Mouse (Mus musculus) T-cell, adult 2 months (primary cell): Measurements from ENCODE around the gene Nlrp4f.

ENCODE experiments used
- DNase-seq: peaks from one replicate; pipeline ENCODE4 v3.0.0; 2022; ENCODE audit warnings: low spot score

The Nlrp4f gene

GRCm38 (mm10) chr13:65205877-65206276, at the start of gene Nlrp4f:
Gene Nlrp4f, minus strand, starts transcription at chr13:65205977.
- DNase-seq: no peak

GRCm38 (mm10) chr13:65243273-65243672, 37.5 kb upstream of the Nlrp4f start:
- peak; percentile 32 for DNase-seq

GRCm38 (mm10) chr13:65242319-65242787, 36.6 kb upstream of the Nlrp4f start:
- no peak for DNase-seq

GRCm38 (mm10) chr13:65241627-65242318, 36.0 kb upstream of the Nlrp4f start:
- no peak for DNase-seq

- peak; percentile 90 for DNase-seq
Observed at GRCm38 (mm10) chr13:65241099-65241626, 35.4 kb upstream of the Nlrp4f start.

GRCm38 (mm10) chr13:65240509-65241098, 34.8 kb upstream of the Nlrp4f start:
- DNase-seq: peak; percentile 97

GRCm38 (mm10) chr13:65237211-65237610, 31.4 kb upstream of the Nlrp4f start:
- DNase-seq: no peak

- DNase-seq: no peak
Observed at GRCm38 (mm10) chr13:65226657-65227056, 20.9 kb upstream of the Nlrp4f start.

GRCm38 (mm10) chr13:65225945-65226344, 20.2 kb upstream of the Nlrp4f start:
- no peak for DNase-seq

GRCm38 (mm10) chr13:65200667-65201066, 5.1 kb downstream of the Nlrp4f start:
- no peak for DNase-seq

GRCm38 (mm10) chr13:65176472-65177091, 29.2 kb downstream of the Nlrp4f start:
- DNase-seq: no peak

GRCm38 (mm10) chr13:65175734-65176471, 29.9 kb downstream of the Nlrp4f start:
- DNase-seq: peak; percentile 28

GRCm38 (mm10) chr13:65174102-65174501, 31.7 kb downstream of the Nlrp4f start:
- DNase-seq: no peak

- no peak for DNase-seq
Observed at GRCm38 (mm10) chr13:65149940-65150339, 55.8 kb downstream of the Nlrp4f start, which contains the start of gene Olfr466. Gene Olfr466, plus strand, starts transcription at chr13:65150240.

GRCm38 (mm10) chr13:65137789-65138188, 68.0 kb downstream of the Nlrp4f start, which contains the start of gene Olfr465-ps1:
Gene Olfr465-ps1, plus strand, starts transcription at chr13:65138089.
- DNase-seq: no peak
